Mouse (Mus musculus) neural tube, embryonic 15.5 days (tissue): ENCODE measurements at regions not wholly inside any gene's neighbourhood (a gene's known extent, or its start where the extent isn't known, plus 50 kb on each side); places are given as distances from the start of the nearest gene placed in this dataset.

Experiments used
- ATAC-seq: fragments of 200-750 bp; cut with Nextera tagmentation; 2 replicates; pipeline ENCODE4 v1.8.0; 2017; ENCODE audit warnings: mild to moderate bottlenecking, moderate TSS enrichment, moderate library complexity; ENCODE audit not compliant: low FRiP score
- H3K27ac ChIP-seq: fragments of 300-500 bp; sonication (generic); replicated peaks from 2 replicates; pipeline ENCODE4 v1.5.1; 2015; ENCODE audit warnings: mild to moderate bottlenecking, inconsistent platforms
- H3K27me3 ChIP-seq: fragments of 300-500 bp; sonication (generic); replicated peaks from 2 replicates; pipeline ENCODE4 v1.6.1; 2015; ENCODE audit warnings: inconsistent platforms
- H3K36me3 ChIP-seq: fragments of 300-500 bp; sonication (generic); 2 replicates; pipeline ENCODE4 v1.6.1; 2015; ENCODE audit warnings: inconsistent platforms
- H3K4me1 ChIP-seq: fragments of 300-500 bp; sonication (generic); 2 replicates; pipeline ENCODE4 v1.6.1; 2015; ENCODE audit warnings: inconsistent platforms
- H3K4me2 ChIP-seq: fragments of 300-500 bp; sonication (generic); 2 replicates; pipeline ENCODE4 v1.6.1; 2015; ENCODE audit warnings: inconsistent platforms, mild to moderate bottlenecking, moderate library complexity
- H3K4me3 ChIP-seq: fragments of 300-500 bp; sonication (generic); replicated peaks from 2 replicates; pipeline ENCODE4 v1.5.1; 2015; ENCODE audit warnings: mild to moderate bottlenecking, inconsistent platforms
- H3K9ac ChIP-seq: fragments of 300-500 bp; sonication (generic); replicated peaks from 2 replicates; pipeline ENCODE4 v1.6.1; 2015; ENCODE audit warnings: mild to moderate bottlenecking, inconsistent platforms
- H3K9me3 ChIP-seq: fragments of 300-500 bp; sonication (generic); replicated peaks from 2 replicates; pipeline ENCODE4 v1.6.1; 2016; ENCODE audit warnings: inconsistent platforms
- WGBS: fragments of 180-500 bp; shearing (Covaris S2); methylation state at CpG from one replicate; pipeline ENCODE4 v1.1.7; 2015; ENCODE audit warnings: mixed read lengths; 5-methylcytosine and 5-hydroxymethylcytosine counted together

DNA sequence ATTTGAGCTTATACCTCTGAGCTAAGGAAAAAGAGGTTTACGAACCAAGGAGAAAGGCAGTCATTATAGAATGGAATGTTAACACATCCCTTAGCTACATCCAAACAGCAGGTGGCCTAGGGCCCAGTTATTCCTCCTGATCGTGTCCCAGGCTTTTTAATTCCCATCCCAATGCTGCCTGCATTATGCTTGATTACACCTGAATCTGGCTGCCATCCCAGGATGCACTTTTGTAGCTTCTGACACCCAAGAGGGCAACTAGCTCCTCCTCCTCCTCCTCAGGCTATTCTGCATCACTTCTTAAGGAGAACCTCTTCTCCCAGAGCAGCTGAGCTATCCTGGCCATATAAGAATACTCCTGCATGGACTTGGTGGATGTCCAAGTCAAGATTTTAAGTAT is 137.9 kb upstream of the Cox10 start:
- no peak overlapping the region for H3K4me2 ChIP-seq
- no peaks in the 10 kb centered on the region for H3K36me3 ChIP-seq
- no peak overlapping the region for H3K4me3 ChIP-seq
- no peaks in the 10 kb centered on the region for H3K9me3 ChIP-seq
- H3K9ac ChIP-seq = no peak overlapping the region
- 37% methylated on average over 2 of the region's 2 CpGs for WGBS
- H3K4me1 ChIP-seq = no peaks in the 10 kb centered on the region
- no peak overlapping the region for H3K27ac ChIP-seq
- ATAC-seq = no peak
- H3K27me3 ChIP-seq = no peaks in the 10 kb centered on the region

DNA sequence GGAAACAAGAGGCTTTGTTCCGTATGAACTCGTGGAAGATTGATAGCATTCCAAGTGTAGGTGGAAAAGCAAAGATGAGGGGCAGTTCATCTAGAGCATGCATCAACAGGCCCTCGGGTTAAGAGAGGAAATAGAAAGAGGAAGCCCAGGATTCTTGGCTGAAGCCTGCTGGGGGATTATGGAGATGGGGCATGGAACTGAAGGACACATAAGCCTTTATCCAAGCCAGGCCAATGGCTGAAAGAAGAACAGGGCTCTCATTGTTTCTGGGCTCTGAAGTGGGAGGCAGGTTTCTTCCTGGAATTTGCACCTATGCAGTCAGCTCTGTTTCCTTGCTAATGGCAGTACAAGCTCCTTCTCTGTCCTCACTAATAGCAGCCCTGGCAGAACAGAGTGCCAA is 131.6 kb upstream of the Cox10 start:
- 67% methylated on average over 3 of the region's 3 CpGs for WGBS
- H3K4me3 ChIP-seq = no peak overlapping the region
- no peaks in the 10 kb centered on the region for H3K36me3 ChIP-seq
- no peaks in the 10 kb centered on the region for H3K4me1 ChIP-seq
- H3K9me3 ChIP-seq = no peaks in the 10 kb centered on the region
- no peak overlapping the region for H3K4me2 ChIP-seq
- no peaks in the 10 kb centered on the region for H3K27me3 ChIP-seq
- no peak for ATAC-seq
- no peak overlapping the region for H3K27ac ChIP-seq
- H3K9ac ChIP-seq = no peak overlapping the region

DNA sequence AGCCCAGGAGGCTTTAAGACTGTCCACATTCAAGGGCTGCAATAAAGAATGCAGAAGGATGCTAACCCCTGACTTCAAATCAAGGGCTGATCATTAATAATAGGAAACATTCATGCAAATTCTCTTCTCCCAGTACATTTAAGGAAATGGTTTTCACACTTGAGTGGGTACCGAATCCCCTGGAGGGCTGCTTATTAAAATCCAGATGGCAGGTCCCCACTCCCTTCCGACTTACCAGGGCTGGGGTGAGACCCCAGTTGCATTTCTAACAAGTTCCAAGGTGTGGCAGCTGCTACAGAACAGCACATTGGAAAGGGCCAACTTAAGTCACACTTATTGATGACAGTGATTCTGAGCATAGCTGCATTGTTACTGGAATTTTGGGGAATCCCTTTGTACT is 129.0 kb upstream of the Cox10 start:
- ATAC-seq = no peak
- no peak overlapping the region for H3K4me3 ChIP-seq
- no peaks in the 10 kb centered on the region for H3K36me3 ChIP-seq
- no peak overlapping the region for H3K27ac ChIP-seq
- no peak overlapping the region for H3K9ac ChIP-seq
- no peaks in the 10 kb centered on the region for H3K27me3 ChIP-seq
- WGBS = 50% methylated on average over 2 of the region's 2 CpGs
- H3K9me3 ChIP-seq = no peaks in the 10 kb centered on the region
- H3K4me2 ChIP-seq = no peak overlapping the region
- H3K4me1 ChIP-seq = no peaks in the 10 kb centered on the region

DNA sequence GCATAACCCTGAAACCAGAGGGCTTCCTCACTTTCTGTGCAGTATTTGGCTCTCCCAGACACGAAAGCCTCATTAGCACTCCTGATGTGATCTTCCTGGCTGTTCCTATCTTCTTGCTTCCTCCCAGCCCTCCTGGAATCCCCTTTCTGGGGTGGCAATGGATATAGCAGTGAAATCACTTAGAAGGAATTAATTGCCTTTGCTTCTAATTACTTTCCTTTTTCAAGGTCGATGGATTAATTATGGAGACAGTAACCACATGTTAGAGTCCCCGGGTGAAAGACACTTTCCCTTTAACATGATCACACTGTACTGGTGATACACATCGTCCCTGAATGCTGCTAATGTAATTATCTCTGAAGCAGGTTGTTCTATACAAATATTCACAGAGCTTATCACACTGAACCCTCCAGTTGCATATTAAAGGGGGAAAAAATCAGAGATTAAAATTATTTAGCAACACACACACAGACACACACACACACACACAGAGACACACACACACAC is 128.1 kb upstream of the Cox10 start:
- Histone ChIP-seq H3K4me1 (no peaks in the 10 kb centered on the region), H3K4me2 (no peak overlapping the region), H3K9ac (no peak overlapping the region), H3K27me3 (no peaks in the 10 kb centered on the region), H3K36me3 (no peaks in the 10 kb centered on the region), H3K9me3 (no peaks in the 10 kb centered on the region), H3K27ac (no peak overlapping the region), H3K4me3 (no peak overlapping the region)
- no peak for ATAC-seq
- 46% methylated on average over 4 of the region's 4 CpGs for WGBS

DNA sequence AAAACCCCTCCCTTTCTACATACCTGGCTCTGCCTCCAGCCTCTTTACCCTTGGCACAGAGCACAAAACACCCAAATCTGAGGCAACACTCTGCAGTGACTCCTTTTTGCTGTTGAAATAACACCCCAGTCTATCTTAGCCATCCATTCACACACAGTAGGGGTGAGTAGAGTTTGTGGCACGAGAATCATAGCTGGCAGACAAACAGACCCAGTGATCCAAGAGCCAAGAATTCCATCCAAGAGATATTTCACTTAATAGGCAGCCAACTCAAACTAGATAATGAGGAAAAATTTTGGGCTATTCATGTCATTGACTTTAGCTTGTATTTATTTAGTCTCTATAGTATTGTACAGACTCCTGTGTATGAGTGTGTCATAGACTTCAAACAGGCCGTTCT is 126.9 kb upstream of the Cox10 start:
- H3K9me3 ChIP-seq = no peaks in the 10 kb centered on the region
- H3K36me3 ChIP-seq = no peaks in the 10 kb centered on the region
- no peak overlapping the region for H3K27ac ChIP-seq
- 81% methylated on average over 2 of the region's 2 CpGs for WGBS
- no peak overlapping the region for H3K4me3 ChIP-seq
- H3K9ac ChIP-seq = no peak overlapping the region
- no peaks in the 10 kb centered on the region for H3K4me1 ChIP-seq
- no peak for ATAC-seq
- no peaks in the 10 kb centered on the region for H3K27me3 ChIP-seq
- H3K4me2 ChIP-seq = no peak overlapping the region

DNA sequence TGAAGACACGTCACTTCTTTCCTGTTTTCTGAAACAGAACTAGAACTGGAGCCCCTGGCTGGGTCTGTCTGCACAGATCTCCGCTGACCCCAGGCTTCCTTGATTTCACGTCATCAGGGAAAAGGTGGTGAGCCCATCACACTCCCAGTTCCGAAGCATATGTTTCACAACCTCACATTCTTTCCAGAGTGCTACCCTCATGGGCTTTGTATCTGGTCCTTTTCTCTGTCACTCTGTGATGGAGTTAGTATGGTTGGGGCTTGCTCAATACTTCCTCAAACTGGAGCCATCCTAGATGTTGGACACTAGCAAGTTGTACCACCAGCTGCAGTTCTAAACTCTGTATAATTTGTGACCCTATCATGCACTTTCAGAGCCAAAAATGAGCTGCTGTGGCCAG is 125.8 kb upstream of the Cox10 start:
- Histone ChIP-seq H3K4me3 (no peak overlapping the region), H3K9ac (no peak overlapping the region), H3K4me1 (no peaks in the 10 kb centered on the region), H3K4me2 (no peak overlapping the region), H3K9me3 (no peaks in the 10 kb centered on the region), H3K36me3 (no peaks in the 10 kb centered on the region), H3K27ac (no peak overlapping the region), H3K27me3 (no peaks in the 10 kb centered on the region)
- no peak for ATAC-seq
- WGBS = 84% methylated on average over 4 of the region's 4 CpGs

DNA sequence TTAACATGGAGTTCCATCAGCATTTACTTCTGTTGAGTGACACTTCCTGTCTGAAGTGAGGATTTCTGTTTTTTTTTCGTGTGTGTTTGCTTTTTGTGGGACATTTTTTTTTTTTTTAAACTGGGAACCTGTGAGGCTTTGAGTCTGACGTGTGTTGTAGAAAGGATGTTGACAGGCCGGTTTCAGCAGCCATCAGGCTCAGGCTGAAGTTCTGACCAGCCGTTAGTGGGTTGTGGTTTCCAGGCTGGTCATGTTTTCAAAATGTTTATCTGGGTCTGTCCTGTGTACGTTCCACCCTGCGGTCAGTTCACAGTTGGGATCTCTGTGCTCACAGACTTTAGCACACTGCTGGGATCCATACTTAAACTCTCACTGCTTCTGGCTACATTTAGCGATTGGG is 125.0 kb upstream of the Cox10 start:
- Histone ChIP-seq H3K4me2 (no peak overlapping the region), H3K27me3 (no peaks in the 10 kb centered on the region)
- no peak for ATAC-seq

DNA sequence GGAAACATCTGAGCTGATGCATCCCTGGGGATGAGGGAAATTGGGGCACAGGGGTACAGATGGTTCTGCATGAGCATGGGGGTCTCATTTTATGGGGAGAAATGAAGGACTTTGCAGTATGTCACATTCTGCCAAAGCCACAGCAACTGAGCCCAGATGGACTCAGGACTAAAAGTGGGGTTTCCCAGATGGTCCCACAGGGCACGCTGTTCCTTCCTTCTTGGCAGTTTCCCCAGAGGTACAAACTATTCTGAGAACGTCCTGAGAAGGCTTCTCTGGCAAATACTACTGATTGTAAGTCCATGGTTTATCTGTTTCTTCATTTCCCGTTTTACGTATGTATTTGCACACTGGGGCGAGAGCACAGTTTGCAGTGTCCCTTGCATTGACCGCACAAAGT is 121.6 kb upstream of the Cox10 start:
- no peak overlapping the region for H3K4me3 ChIP-seq
- H3K36me3 ChIP-seq = no peaks in the 10 kb centered on the region
- no peaks in the 10 kb centered on the region for H3K27me3 ChIP-seq
- 90% methylated on average over 6 of the region's 6 CpGs for WGBS
- ATAC-seq = no peak
- H3K4me2 ChIP-seq = no peak overlapping the region
- no peak overlapping the region for H3K9ac ChIP-seq
- H3K9me3 ChIP-seq = no peaks in the 10 kb centered on the region
- H3K27ac ChIP-seq = no peak overlapping the region
- H3K4me1 ChIP-seq = 0 out of 2 replicates have a peak, but pooled peaks cover 5% of the 10 kb centered on the region

More for the DNA sequence above, 125.0 kb upstream of the Cox10 start:
- H3K4me1 ChIP-seq = no peaks in the 10 kb centered on the region
- WGBS = 74% methylated on average over 7 of the region's 7 CpGs
- no peak overlapping the region for H3K9ac ChIP-seq
- no peaks in the 10 kb centered on the region for H3K36me3 ChIP-seq
- H3K9me3 ChIP-seq = no peaks in the 10 kb centered on the region
- no peak overlapping the region for H3K27ac ChIP-seq
- no peak overlapping the region for H3K4me3 ChIP-seq

DNA sequence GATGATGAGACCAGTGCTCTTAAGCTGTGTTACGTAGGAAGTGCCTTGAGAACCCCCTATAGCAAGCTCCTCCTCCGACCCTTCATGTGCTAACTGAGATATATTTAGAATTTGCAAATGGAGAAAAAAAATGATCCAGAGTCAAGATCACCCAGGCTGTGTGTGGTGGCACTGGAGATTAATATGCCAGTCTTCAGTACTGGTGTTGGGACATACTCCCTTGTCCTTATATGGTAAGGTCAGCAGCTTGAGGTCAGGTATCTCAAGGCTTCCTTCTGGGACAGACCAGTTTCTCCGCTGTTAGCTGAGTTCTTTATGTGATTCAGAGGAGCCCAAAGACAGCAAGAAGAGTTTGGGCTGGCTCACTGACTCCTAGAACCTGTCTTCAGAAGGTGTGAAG is 116.0 kb upstream of the Cox10 start:
- no peak for ATAC-seq
- Histone ChIP-seq H3K36me3 (no peaks in the 10 kb centered on the region), H3K4me3 (no peak overlapping the region), H3K4me1 (0 out of 2 replicates have a peak, but pooled peaks cover 5% of the 10 kb centered on the region), H3K27me3 (no peaks in the 10 kb centered on the region), H3K9ac (no peak overlapping the region), H3K4me2 (no peak overlapping the region), H3K27ac (no peak overlapping the region), H3K9me3 (no peaks in the 10 kb centered on the region)
- 96% methylated on average over 3 of the region's 3 CpGs for WGBS

DNA sequence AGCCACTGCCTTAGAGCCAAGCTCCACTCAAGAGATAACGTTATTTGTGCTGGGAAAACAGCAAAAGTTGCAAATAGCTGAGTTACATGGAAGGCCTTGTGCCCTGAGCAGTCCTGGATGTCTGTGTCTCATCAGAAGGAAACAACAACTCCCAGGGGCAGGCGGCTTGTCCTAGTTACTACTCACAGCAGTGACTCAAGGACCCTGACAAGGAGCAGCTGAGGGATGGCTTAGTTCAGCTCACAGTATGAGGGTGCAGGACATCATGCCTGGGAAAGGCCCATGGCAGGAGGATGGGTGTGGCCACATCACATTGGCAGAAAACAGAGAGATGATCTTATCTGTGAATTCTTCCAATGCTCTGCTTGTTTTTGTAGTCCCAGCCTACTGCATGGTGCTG is 109.4 kb upstream of the Cox10 start:
- Histone ChIP-seq H3K27me3 (no peaks in the 10 kb centered on the region), H3K4me1 (no peaks in the 10 kb centered on the region), H3K4me2 (no peak overlapping the region), H3K27ac (no peak overlapping the region), H3K36me3 (no peaks in the 10 kb centered on the region), H3K4me3 (no peak overlapping the region), H3K9me3 (no peaks in the 10 kb centered on the region), H3K9ac (no peak overlapping the region)
- WGBS = 91% methylated on average over 2 of the region's 2 CpGs
- ATAC-seq = no peak

DNA sequence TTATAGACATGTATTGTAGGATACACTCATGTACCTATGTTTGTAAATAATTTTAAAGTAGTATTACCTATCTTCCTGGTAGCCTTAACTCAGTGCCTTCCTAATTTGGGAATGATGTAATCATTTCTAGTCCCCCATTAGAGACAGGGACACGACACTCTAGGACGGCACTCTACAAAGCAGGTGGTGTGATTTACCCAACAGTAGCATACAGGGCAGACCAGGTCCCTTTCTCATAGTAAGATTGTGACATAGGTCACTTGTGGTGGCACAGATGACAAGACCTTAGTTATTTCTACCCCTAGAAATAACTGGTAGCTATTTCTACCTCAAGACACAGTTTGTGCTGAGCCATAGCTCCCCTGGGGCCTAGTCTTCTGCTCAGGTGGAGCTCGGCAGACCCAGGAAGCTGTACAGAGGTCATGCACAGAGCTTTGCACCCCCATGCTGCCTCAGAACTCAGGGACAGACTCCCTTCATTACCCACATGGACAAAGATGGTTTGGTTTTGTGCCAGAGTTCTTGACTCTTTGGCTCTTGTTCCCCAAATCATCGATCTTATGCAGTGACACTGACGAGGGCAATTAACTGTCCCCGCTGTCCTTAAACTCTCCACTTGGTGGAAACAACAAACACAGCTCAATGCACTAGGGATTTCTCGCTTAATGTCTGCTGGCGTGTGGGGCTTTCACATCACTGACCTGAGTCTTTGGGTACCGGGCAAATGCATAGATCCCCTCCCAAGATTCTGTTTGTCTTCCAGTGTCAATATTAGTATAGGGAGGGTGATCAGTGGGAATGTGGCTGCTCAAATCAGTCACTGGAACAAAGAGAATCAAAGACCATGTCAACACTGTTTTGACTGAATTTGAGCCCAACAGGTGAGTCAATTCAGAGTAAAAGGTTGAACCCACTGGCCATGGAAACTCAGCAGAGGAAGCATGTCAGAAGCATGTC is 108.5 kb upstream of the Cox10 start:
- no peak overlapping the region for H3K27ac ChIP-seq
- H3K9me3 ChIP-seq = no peaks in the 10 kb centered on the region
- WGBS = 70% methylated on average over 9 of the region's 9 CpGs
- ATAC-seq = no peak
- no peak overlapping the region for H3K4me3 ChIP-seq
- no peak overlapping the region for H3K4me2 ChIP-seq
- H3K9ac ChIP-seq = no peak overlapping the region
- H3K36me3 ChIP-seq = no peaks in the 10 kb centered on the region
- H3K4me1 ChIP-seq = no peaks in the 10 kb centered on the region
- no peaks in the 10 kb centered on the region for H3K27me3 ChIP-seq

DNA sequence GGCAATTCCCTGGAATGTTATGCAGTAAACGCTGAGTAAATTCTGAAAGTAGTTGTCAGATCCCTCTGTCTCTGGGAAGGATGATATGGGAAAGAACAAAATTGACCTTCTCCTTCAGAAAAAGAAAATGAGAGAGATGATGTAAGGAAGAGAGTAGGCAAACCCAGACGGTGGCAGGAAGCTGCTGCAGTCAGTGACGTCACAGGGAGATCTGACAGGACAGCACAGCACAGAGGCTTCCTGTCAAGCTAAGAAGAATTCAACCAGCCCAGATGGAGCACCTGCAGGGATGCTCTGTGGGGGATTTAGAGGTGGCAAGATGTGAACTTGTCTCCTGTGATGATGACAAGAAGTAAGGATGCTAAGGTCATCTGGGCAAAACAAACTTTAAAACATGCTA is 107.7 kb upstream of the Cox10 start:
- H3K36me3 ChIP-seq = no peaks in the 10 kb centered on the region
- no peaks in the 10 kb centered on the region for H3K9me3 ChIP-seq
- 75% methylated on average over 3 of the region's 3 CpGs for WGBS
- H3K4me2 ChIP-seq = no peak overlapping the region
- no peak for ATAC-seq
- H3K27me3 ChIP-seq = no peaks in the 10 kb centered on the region
- H3K4me3 ChIP-seq = no peak overlapping the region
- no peaks in the 10 kb centered on the region for H3K4me1 ChIP-seq
- H3K9ac ChIP-seq = no peak overlapping the region
- H3K27ac ChIP-seq = no peak overlapping the region
